Mouse (Mus musculus) adrenal gland, postnatal 10 days (tissue): Measurements from ENCODE around the gene Gm20696. TPM values are rescaled to one million over a fixed set of nuclear protein-coding genes. Genes with fewer than 3 reads are reported as not detected.

Experiments
- microRNA-seq: library from miRNA; unstranded; fragments of <30 nt; microRNA quantifications from one replicate; pipeline ENCODE4 v1.2.0, GENCODE M21; 2021
- total RNA-seq, 2 experiments: library from RNA; stranded (reverse); gene quantifications; 2 replicates each; pipeline ENCODE4 v1.2.3; 2021

Gene Gm20696
- total RNA-seq, 2 experiments from 2014 or later: 2.4 to 6.6 TPM

Small RNAs within 50 kb of the gene (microRNA-seq; reads per million reads assigned to microRNA genes)
- gene Gm22328: not detected

Other genes with a start within 250 kb of the Gm20696 start
- 10 to 100 TPM; 44.7 to 51.6 TPM for gene Foxp1, start 144.1 kb downstream of the Gm20696 start, total RNA-seq
- gene Eif4e3, start within 50 bp of the Gm20696 start, total RNA-seq: 10 to 100 TPM; 26.0 to 27.0 TPM
- gene Gpr27, start 25.9 kb upstream of the Gm20696 start, total RNA-seq: 1 to 10 TPM; 3.7 to 4.6 TPM
- not detected for gene Prok2, start 59.6 kb upstream of the Gm20696 start, total RNA-seq